Mouse (Mus musculus) v-Abl transformed pro-B cells (cell line): ENCODE data around the gene Nckap1l.
"Not testable (repeated sequence)": the region's sequence is repeated elsewhere in the genome, so short reads cannot be mapped to it uniquely, and the experiment has no call there.

ENCODE experiments used
- in situ Hi-C, 2 experiments: fragments of 400-800 bp; cut with MboI; formaldehyde crosslinking; loops; one replicate each; pipeline ENCODE4 v1.15.1; 2025; ENCODE audit not compliant: unreplicated experiment in 2 of 2

Gene Nckap1l

GRCm38 (mm10) chr15:103453551-103454218, at the start of gene Nckap1l:
Gene Nckap1l (plus strand): TSS chr15:103453794.
- in situ Hi-C loops: loop anchor here (10.0 to 25.0 kb wide), 4 partner anchors 99 to 1366 kb away; partner anchors contain the start of gene Zfp385a (in 1 of the 2)

- in situ Hi-C loops: not testable (repeated sequence)
Observed at GRCm38 (mm10) chr15:103405586-103405985, 48.0 kb upstream of the Nckap1l start.

- in situ Hi-C loops: no loop called here
Observed at GRCm38 (mm10) chr15:103427017-103427416, 26.6 kb upstream of the Nckap1l start.

- in situ Hi-C loops: no loop called here
Observed at GRCm38 (mm10) chr15:103430241-103430640, 23.4 kb upstream of the Nckap1l start, which contains the start of gene Gtsf1. Gene Gtsf1 (minus strand): TSS chr15:103430470.

GRCm38 (mm10) chr15:103445966-103446365, 7.6 kb upstream of the Nckap1l start:
- in situ Hi-C loops: not testable (repeated sequence)

GRCm38 (mm10) chr15:103448369-103448768, 5.2 kb upstream of the Nckap1l start, which contains the start of gene Gtsf2:
Gene Gtsf2 (minus strand): TSS chr15:103448469.
- in situ Hi-C loops: no loop called here

GRCm38 (mm10) chr15:103454449-103454848, 855 bp downstream of the Nckap1l start:
- in situ Hi-C loops: loop anchor here (10.0 to 25.0 kb wide), 4 partner anchors 100 to 1367 kb away; partner anchors contain the start of gene Zfp385a (in 1 of the 2)

GRCm38 (mm10) chr15:103462539-103463261, 9.1 kb downstream of the Nckap1l start:
- in situ Hi-C loops: loop anchor here (25.0 kb wide), 2 partner anchors 925 to 1375 kb away; no protein-coding TSS in a partner anchor

- in situ Hi-C loops: loop anchor here (25.0 kb wide), 2 partner anchors 934 to 1384 kb away; no protein-coding TSS in a partner anchor
Observed at GRCm38 (mm10) chr15:103471488-103472194, 18.0 kb downstream of the Nckap1l start.

- in situ Hi-C loops: loop anchor here (25.0 kb wide), 2 partner anchors 935 to 1385 kb away; no protein-coding TSS in a partner anchor
Observed at GRCm38 (mm10) chr15:103472265-103472664, 18.7 kb downstream of the Nckap1l start.

- in situ Hi-C loops: loop anchor here (25.0 kb wide), 2 partner anchors 936 to 1386 kb away; no protein-coding TSS in a partner anchor
Observed at GRCm38 (mm10) chr15:103473182-103473581, 19.6 kb downstream of the Nckap1l start.

GRCm38 (mm10) chr15:103473769-103474168, 20.2 kb downstream of the Nckap1l start:
- in situ Hi-C loops: loop anchor here (25.0 kb wide), 2 partner anchors 936 to 1386 kb away; no protein-coding TSS in a partner anchor

- in situ Hi-C loops: no loop called here
Observed at GRCm38 (mm10) chr15:103479080-103479606, 25.5 kb downstream of the Nckap1l start.

- in situ Hi-C loops: no loop called here
Observed at GRCm38 (mm10) chr15:103480129-103480528, 26.5 kb downstream of the Nckap1l start.

GRCm38 (mm10) chr15:103482488-103482887, 28.9 kb downstream of the Nckap1l start:
- in situ Hi-C loops: no loop called here

- in situ Hi-C loops: no loop called here
Observed at GRCm38 (mm10) chr15:103484490-103484889, 30.9 kb downstream of the Nckap1l start.

GRCm38 (mm10) chr15:103485106-103485505, 31.5 kb downstream of the Nckap1l start:
- in situ Hi-C loops: no loop called here

GRCm38 (mm10) chr15:103486658-103487057, 33.1 kb downstream of the Nckap1l start:
- in situ Hi-C loops: no loop called here

GRCm38 (mm10) chr15:103488336-103488735, 34.7 kb downstream of the Nckap1l start:
- in situ Hi-C loops: no loop called here
